Mouse (Mus musculus) limb, embryonic 14.5 days (tissue): ENCODE measurements at regions not wholly inside any gene's neighbourhood (a gene's known extent, or its start where the extent isn't known, plus 50 kb on each side); places are given as distances from the start of the nearest gene placed in this dataset.
A peak's percentile ranks its signal among the peaks of the same experiment; 100 is the strongest.
"Not testable (repeated sequence)": the region's sequence is repeated elsewhere in the genome, so short reads cannot be mapped to it uniquely, and the experiment has no call there.

Experiments used
- ATAC-seq: fragments of 200-750 bp; cut with Nextera tagmentation; 2 replicates; pipeline ENCODE4 v1.8.0; 2017; ENCODE audit warnings: low read depth, moderate number of reproducible peaks, moderate TSS enrichment; ENCODE audit not compliant: low FRiP score
- DNase-seq: peaks from one replicate; pipeline ENCODE4 v3.0.0-alpha.2; 2015; ENCODE audit warnings: low spot score
- H3K27ac ChIP-seq: fragments of 300-500 bp; sonication (generic); replicated peaks from 2 replicates; pipeline ENCODE4 v1.5.1; 2014; ENCODE audit warnings: low read depth, mild to moderate bottlenecking, low read length, moderate library complexity, mixed read lengths
- H3K27me3 ChIP-seq: fragments of 300-500 bp; sonication (generic); 2 replicates; pipeline ENCODE4 v1.6.1; 2014; ENCODE audit warnings: low read length, mixed read lengths; ENCODE audit not compliant: control insufficient read depth, insufficient read depth
- H3K36me3 ChIP-seq: fragments of 300-500 bp; sonication (generic); 2 replicates; pipeline ENCODE4 v1.6.1; 2014; ENCODE audit warnings: mild to moderate bottlenecking, low read length, moderate library complexity, mixed read lengths; ENCODE audit not compliant: control insufficient read depth, insufficient read depth
- H3K4me1 ChIP-seq: fragments of 300-500 bp; sonication (generic); 2 replicates; pipeline ENCODE4 v1.6.1; 2014; ENCODE audit warnings: antibody characterized with exemption, low read length, mixed read lengths; ENCODE audit not compliant: control insufficient read depth, insufficient read depth
- H3K4me2 ChIP-seq: fragments of 300-500 bp; sonication (generic); replicated peaks from 2 replicates; pipeline ENCODE4 v1.6.1; 2014; ENCODE audit warnings: low read depth, mild to moderate bottlenecking, low read length, moderate library complexity; ENCODE audit not compliant: severe bottlenecking
- H3K4me3 ChIP-seq: fragments of 300-500 bp; sonication (generic); replicated peaks from 2 replicates; pipeline ENCODE4 v1.5.1; 2014; ENCODE audit warnings: low read length
- H3K9ac ChIP-seq: fragments of 300-500 bp; sonication (generic); 2 replicates; pipeline ENCODE4 v1.6.1; 2014; ENCODE audit warnings: mild to moderate bottlenecking, low read depth, low read length, moderate library complexity; ENCODE audit not compliant: severe bottlenecking
- H3K9me3 ChIP-seq: fragments of 300-500 bp; sonication (generic); 2 replicates; pipeline ENCODE4 v1.6.1; 2016; ENCODE audit warnings: low read length; ENCODE audit not compliant: control insufficient read depth
- POLR2A ChIP-seq: fragments of 200-500 bp; IDR thresholded peaks from 2 replicates; pipeline ENCODE4 v1.8.0; 2012; ENCODE audit warnings: inconsistent platforms, mild to moderate bottlenecking, moderate library complexity, borderline replicate concordance; ENCODE audit not compliant: insufficient read depth, insufficient read length; ENCODE audit errors: extremely low read depth
- WGBS: fragments of 180-500 bp; shearing (Covaris S2); extraction: QIAGEN DNeasy Blood & Tissue Kit; methylation state at CpG from one replicate; pipeline ENCODE4 v1.1.7; 2014; 5-methylcytosine and 5-hydroxymethylcytosine counted together

DNA sequence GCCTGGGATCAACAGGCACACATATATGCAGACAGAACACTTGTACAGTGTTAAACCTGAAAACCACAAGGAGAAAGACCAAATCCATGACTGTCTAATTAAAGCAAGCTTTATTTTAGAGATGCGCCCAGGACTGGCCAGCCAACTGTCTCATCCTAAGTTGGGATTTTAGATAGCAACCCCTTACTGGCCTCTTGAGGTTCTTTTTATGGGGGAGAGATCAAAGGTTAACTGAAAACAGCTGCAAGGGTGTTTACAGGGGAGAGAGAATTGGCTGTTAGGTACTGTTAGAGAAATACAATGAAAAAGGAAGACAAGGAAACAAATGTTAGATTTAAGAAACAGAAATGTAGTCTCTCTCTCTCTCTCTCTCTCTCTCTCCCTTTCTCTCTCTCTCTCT is 202.4 kb upstream of the Thpo start:
- 19% methylated on average over 1 of the region's 1 CpGs for WGBS
- H3K9me3 ChIP-seq: no peaks in the 10 kb centered on the region
- H3K4me1 ChIP-seq: no peaks in the 10 kb centered on the region
- DNase-seq (no peak), ATAC-seq (peak; percentile 60; the same call in 1 of the 2 replicates)
- H3K4me3 ChIP-seq: no peak overlapping the region
- no peak for TF ChIP-seq POLR2A
- no peak overlapping the region for H3K9ac ChIP-seq
- H3K36me3 ChIP-seq: no peaks in the 10 kb centered on the region
- no peaks in the 10 kb centered on the region for H3K27me3 ChIP-seq
- no peak overlapping the region for H3K27ac ChIP-seq
- H3K4me2 ChIP-seq: no peak overlapping the region

DNA sequence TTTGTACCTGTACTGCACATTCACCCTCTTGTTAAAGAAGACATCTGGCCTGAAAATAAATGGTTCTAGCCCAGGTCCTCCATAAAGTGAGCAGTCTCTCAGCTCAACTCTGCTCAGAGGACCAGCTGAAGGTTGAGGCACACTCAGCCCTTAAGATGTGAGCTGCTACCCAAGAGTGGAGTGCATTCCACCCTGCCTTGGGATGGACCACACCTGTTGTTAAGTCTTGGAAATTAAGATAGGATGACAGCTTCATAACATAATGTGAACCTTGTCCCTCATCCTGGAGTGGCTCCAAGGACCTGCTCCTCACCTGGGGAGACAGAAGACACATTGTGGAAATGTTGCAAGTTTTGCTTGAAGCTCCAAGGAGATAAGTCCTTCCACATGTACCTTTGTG is 200.5 kb upstream of the Thpo start:
- H3K36me3 ChIP-seq, H3K9me3 ChIP-seq, DNase-seq, H3K4me3 ChIP-seq, H3K27me3 ChIP-seq, H3K4me2 ChIP-seq, ATAC-seq, H3K27ac ChIP-seq, H3K4me1 ChIP-seq, H3K9ac ChIP-seq: not testable (repeated sequence)

DNA sequence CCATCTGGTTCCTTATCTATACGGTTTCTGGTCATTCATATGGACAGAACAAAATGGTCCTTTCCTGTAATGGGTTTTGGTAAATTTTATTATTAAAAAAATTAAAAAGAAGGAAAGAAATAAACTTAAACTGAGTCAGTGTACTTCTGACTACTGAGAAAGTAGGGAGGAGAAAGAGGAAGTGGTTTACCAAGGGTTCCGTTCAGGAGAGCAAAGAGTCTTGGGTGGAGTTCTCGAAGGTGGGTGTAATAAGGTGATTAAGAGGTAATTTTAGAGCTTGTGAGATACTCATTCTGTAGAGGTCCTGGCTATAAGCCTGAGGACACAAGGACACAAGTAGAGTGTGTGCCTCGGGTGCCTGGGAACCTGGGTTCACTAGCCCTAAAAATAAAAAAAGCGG is 195.7 kb upstream of the Thpo start:
- not testable (repeated sequence) for ATAC-seq, H3K4me3 ChIP-seq, H3K9me3 ChIP-seq, H3K27ac ChIP-seq, H3K4me1 ChIP-seq, H3K27me3 ChIP-seq, H3K36me3 ChIP-seq, H3K4me2 ChIP-seq, DNase-seq, H3K9ac ChIP-seq
- WGBS: 74% methylated on average over 5 of the region's 5 CpGs

DNA sequence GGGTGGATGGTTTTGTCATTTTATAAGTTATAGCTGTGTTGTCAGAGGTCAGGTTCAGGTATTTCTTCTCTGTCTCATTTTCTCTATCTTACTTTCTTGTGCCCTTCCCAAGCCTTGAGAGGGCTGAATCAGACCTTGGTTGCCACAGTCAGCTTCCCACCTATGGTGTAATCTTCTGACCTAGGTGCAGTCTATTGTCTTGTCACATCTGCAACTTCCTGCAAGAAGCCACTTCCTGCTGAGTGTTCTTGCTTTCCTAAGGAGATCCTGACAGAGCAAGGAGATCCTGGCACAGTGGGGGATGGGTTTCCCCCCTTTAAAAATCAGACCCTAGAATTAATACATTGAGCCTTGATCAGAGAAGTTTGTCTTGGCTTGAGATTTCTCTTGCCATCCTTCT is 191.5 kb upstream of the Thpo start:
- H3K9ac ChIP-seq, H3K27me3 ChIP-seq, H3K4me3 ChIP-seq, H3K4me2 ChIP-seq, H3K4me1 ChIP-seq, H3K9me3 ChIP-seq, H3K36me3 ChIP-seq, H3K27ac ChIP-seq, DNase-seq, ATAC-seq: not testable (repeated sequence)

DNA sequence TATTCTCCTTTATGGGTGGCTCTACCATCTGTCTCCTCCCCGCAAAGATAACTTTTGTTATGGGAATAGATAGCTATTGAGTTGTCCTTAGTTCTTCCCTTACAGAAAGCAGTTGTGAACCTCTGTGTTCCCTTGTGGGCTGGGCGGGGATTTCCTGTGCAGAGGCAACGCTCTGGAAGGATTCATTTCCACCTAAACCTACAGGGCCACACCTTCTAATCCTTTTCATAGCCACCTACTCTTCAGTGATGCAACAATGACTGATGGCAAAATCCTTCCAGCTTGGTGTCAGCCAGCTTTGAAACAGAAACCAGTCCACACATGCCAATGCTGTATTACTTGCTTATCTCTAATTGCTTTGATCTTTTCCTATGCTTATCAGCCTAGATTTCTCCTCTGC is 176.6 kb upstream of the Thpo start:
- H3K4me3 ChIP-seq: not testable (repeated sequence)

DNA sequence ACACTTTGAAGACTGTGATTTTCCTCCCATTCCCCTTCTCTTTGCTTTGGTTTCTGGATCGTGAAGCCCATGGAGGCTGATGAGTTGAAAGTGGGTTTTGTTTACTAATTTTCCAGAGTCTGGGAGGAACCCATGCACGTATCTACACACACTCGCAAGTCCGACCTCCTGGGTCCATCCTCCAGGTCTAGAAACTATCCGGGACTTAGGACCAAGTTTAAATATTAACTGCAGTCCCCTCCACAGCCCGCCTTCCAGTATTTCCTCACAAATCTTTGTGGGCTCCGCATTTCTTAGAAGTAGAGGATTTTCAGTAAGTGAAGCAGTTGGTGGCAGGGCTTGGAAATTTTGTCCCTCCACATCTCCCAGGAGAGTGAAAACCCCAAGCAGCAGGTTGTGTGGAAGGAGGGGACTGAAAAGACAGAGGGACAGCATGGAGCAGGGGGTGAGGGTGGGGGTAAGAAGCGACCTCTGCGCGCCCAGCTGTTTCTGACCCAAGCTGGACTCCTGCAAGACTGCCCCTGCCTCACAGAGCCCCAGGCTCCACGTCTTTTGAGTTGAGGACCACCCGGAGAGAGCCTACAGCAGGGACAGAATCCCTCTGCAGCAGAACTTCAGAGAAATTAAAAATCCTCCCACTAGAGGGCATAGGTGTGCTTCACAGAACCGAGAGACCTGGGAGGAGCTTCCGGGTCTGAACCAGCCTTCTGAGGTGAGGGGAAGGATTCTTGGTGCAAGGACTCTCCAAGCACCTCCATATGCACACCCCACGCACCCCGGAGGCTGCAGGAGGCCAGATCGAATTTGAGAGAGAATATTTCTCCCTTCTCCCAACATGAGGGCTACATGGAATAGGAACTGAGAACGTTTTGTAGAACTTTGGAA is 174.4 kb upstream of the Thpo start:
- H3K9me3 ChIP-seq, H3K4me2 ChIP-seq, H3K27me3 ChIP-seq, H3K9ac ChIP-seq, H3K36me3 ChIP-seq, H3K27ac ChIP-seq, DNase-seq, H3K4me3 ChIP-seq, H3K4me1 ChIP-seq: not testable (repeated sequence)
- peak; percentile 80 for ATAC-seq
- 55% methylated on average over 11 of the region's 18 CpGs for WGBS

More for the DNA sequence above, 176.6 kb upstream of the Thpo start:
- DNase-seq: peak; percentile 12
- not testable (repeated sequence) for H3K9me3 ChIP-seq, ATAC-seq, H3K4me2 ChIP-seq, H3K36me3 ChIP-seq, H3K4me1 ChIP-seq, H3K9ac ChIP-seq, H3K27me3 ChIP-seq, H3K27ac ChIP-seq
- 83% methylated on average over 3 of the region's 3 CpGs for whole genome bisulfite sequencing
